Mouse (Mus musculus) intestine, postnatal 0 days (tissue): ENCODE measurements around the gene Tmem263. TPM values are rescaled to one million over a fixed set of nuclear protein-coding genes. Genes with fewer than 3 reads are reported as not detected.

Experiments used
- ATAC-seq: fragments of 200-750 bp; cut with Nextera tagmentation; 2 replicates; pipeline ENCODE4 v1.8.0; 2017; ENCODE audit warnings: mild to moderate bottlenecking, moderate TSS enrichment, moderate library complexity
- H3K27ac ChIP-seq: fragments of 300-500 bp; sonication (generic); 2 replicates; pipeline ENCODE4 v1.5.1; 2014; ENCODE audit warnings: mild to moderate bottlenecking, low read depth, low read length, moderate library complexity
- H3K27me3 ChIP-seq: fragments of 300-500 bp; sonication (generic); replicated peaks from 2 replicates; pipeline ENCODE4 v1.6.1; 2014; ENCODE audit warnings: low read length, mixed read lengths; ENCODE audit not compliant: control insufficient read depth, insufficient read depth
- H3K36me3 ChIP-seq: fragments of 300-500 bp; sonication (generic); 2 replicates; pipeline ENCODE4 v1.6.1; 2014; ENCODE audit warnings: mild to moderate bottlenecking, moderate library complexity; ENCODE audit not compliant: control insufficient read depth, insufficient read depth
- H3K4me1 ChIP-seq: fragments of 300-500 bp; sonication (generic); replicated peaks from 2 replicates; pipeline ENCODE4 v1.6.1; 2014; ENCODE audit warnings: antibody characterized with exemption, low read length, mixed read lengths; ENCODE audit not compliant: control insufficient read depth, insufficient read depth
- H3K4me2 ChIP-seq: fragments of 300-500 bp; sonication (generic); replicated peaks from 2 replicates; pipeline ENCODE4 v1.6.1; 2014; ENCODE audit warnings: low read depth, mild to moderate bottlenecking, moderate library complexity
- H3K4me3 ChIP-seq: fragments of 300-500 bp; sonication (generic); 2 replicates; pipeline ENCODE4 v1.5.1; 2014; ENCODE audit warnings: low read depth, low read length
- H3K9ac ChIP-seq: fragments of 300-500 bp; sonication (generic); 2 replicates; pipeline ENCODE4 v1.6.1; 2014; ENCODE audit warnings: mild to moderate bottlenecking, low read depth, low read length
- H3K9me3 ChIP-seq: fragments of 300-500 bp; sonication (generic); 2 replicates; pipeline ENCODE4 v1.6.1; 2016; ENCODE audit warnings: mixed run types; ENCODE audit not compliant: control insufficient read depth
- CTCF ChIP-seq: sonication (generic); IDR thresholded peaks from 2 replicates; pipeline ENCODE4 v1.5.1; 2016; ENCODE audit warnings: low read depth, mild to moderate bottlenecking, control low read depth, antibody characterized with exemption, moderate library complexity
- WGBS: fragments of 180-500 bp; shearing (Covaris S2); extraction: QIAGEN DNeasy Blood & Tissue Kit; methylation state at CpG from one replicate; pipeline ENCODE4 v1.1.7; 2014; 5-methylcytosine and 5-hydroxymethylcytosine counted together
- polyA plus RNA-seq: library from polyadenylated mRNA; unstranded; fragments of >200 nt; fragmentation: Nextera tagmentation; extraction: Ambion mirVana; gene quantifications from 2 replicates; pipeline ENCODE4 v1.2.1, GENCODE M21; 2015

Tmem263 gene
- 42.3 and 43.2 TPM in 2 replicates for polyA plus RNA-seq

GRCm38 (mm10) chr10:85102247-85103084, at the start of gene Tmem263, which contains the start of gene Fhl4:
Gene Tmem263, plus strand, starts transcription at chr10:85102627.
Gene Fhl4, minus strand, starts transcription at chr10:85102495.
- Histone ChIP-seq H3K36me3 (no peaks in the 10 kb centered on the region), H3K4me2 (peak within 1 kb of the TSS; percentile 91), H3K4me3 (peak within 1 kb of the TSS; percentile 95), H3K27me3 (no peaks in the 10 kb centered on the region), H3K4me1 (no peaks in the 10 kb centered on the region), H3K9ac (peak within 1 kb of the TSS; percentile 88), H3K9me3 (no peaks in the 10 kb centered on the region), H3K27ac (peak within 1 kb of the TSS; percentile 88)
- TF ChIP-seq CTCF, result peak; percentile 20; the same call in 1 of the 2 replicates
- ATAC-seq, result peak; percentile 86
- WGBS, result under 1% methylated on average over 77 of the region's 96 CpGs

DNA sequence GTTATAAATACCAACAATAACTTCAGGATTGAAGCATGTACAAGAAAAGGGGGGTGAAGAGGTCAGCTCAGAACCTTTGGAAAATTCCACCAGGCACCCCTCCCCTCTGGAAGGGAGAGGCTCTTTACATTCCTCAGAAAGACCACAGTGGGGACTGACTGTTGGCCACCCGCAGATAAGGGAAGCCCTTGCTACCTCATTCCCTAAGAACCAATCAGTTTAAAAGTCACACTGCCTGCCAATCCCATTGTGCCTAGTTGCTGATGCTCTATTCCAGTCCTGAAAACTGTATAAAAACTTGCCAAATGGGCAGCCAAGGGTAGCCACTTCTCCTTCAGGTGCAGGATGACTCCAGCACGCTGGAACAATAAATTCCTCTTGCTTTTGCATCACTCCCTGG, 47.6 kb upstream of the Tmem263 start:
- Histone ChIP-seq H3K4me2 (no peak overlapping the region), H3K9ac (no peak overlapping the region), H3K4me3 (no peak overlapping the region), H3K36me3 (no peaks in the 10 kb centered on the region), H3K27me3 (no peaks in the 10 kb centered on the region), H3K9me3 (no peaks in the 10 kb centered on the region), H3K4me1 (no peaks in the 10 kb centered on the region), H3K27ac (no peak overlapping the region)
- no peak for TF ChIP-seq CTCF
- ATAC-seq, result no peak
- 95% methylated on average over 2 of the region's 2 CpGs for WGBS

DNA sequence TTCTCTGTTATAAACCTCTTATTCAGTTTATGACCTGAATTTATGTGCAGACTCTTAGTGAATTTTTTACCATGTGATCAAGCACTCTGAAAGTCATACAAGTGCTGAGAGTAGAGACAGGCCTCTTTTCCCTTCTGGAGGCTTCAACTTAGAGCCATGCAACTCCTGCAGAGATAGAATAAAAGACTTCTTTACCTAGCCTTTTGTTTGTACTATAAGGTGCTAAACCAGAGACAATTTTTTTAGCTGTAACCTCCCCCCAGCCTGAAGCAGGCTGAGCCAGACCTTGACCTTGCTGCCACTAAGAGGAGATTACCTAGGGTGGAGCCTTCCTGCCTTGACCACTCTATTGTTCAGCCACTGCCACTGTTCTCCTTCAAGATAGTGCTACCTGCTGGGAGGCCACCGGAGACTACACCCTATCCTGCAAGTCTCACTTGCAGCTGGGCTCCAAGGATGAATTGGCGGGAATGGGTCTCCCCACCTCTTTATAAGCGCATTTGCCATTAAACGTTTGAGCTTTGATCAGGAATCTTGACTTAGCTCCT, 30.7 kb upstream of the Tmem263 start:
- no peak for ATAC-seq
- 63% methylated on average over 4 of the region's 4 CpGs for WGBS
- no peak overlapping the region for H3K4me2 ChIP-seq
- H3K4me1 ChIP-seq, result no peaks in the 10 kb centered on the region
- H3K9ac ChIP-seq, result no peak overlapping the region
- no peak overlapping the region for H3K27ac ChIP-seq
- no peaks in the 10 kb centered on the region for H3K36me3 ChIP-seq
- no peak for TF ChIP-seq CTCF
- H3K4me3 ChIP-seq, result no peak overlapping the region
- H3K27me3 ChIP-seq, result no peaks in the 10 kb centered on the region
- no peaks in the 10 kb centered on the region for H3K9me3 ChIP-seq

DNA sequence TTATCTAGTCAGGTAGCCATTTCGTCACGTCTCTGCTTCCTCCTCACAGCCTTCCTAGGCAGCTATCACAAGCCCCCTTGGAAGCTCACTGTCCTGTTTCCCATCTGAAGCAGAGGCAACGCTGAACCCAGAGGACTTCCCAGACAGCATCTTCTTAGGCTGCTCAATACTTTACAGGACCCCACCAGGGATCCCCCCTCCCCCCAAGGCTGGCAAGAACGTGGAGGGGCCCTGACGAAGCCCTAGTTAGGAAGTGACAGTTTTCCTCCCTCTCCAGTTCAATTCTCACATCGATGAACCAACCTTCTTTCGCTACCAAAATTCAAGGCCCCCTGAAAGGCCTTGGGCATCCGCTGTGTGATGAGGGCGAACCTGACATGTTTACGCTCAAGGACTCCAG, 586 bp upstream of the Tmem263 start:
- no peak for TF ChIP-seq CTCF
- ATAC-seq, result no peak
- Histone ChIP-seq H3K36me3 (no peaks in the 10 kb centered on the region), H3K27ac (0 out of 2 replicates have a peak overlapping the region, but pooled peaks have one; percentile 88), H3K4me2 (peak overlapping the region; percentile 91), H3K27me3 (no peaks in the 10 kb centered on the region), H3K9ac (peak overlapping the region; percentile 88), H3K4me3 (peak overlapping the region; percentile 95), H3K9me3 (no peaks in the 10 kb centered on the region), H3K4me1 (no peaks in the 10 kb centered on the region)
- WGBS, result 4% methylated on average over 10 of the region's 10 CpGs

DNA sequence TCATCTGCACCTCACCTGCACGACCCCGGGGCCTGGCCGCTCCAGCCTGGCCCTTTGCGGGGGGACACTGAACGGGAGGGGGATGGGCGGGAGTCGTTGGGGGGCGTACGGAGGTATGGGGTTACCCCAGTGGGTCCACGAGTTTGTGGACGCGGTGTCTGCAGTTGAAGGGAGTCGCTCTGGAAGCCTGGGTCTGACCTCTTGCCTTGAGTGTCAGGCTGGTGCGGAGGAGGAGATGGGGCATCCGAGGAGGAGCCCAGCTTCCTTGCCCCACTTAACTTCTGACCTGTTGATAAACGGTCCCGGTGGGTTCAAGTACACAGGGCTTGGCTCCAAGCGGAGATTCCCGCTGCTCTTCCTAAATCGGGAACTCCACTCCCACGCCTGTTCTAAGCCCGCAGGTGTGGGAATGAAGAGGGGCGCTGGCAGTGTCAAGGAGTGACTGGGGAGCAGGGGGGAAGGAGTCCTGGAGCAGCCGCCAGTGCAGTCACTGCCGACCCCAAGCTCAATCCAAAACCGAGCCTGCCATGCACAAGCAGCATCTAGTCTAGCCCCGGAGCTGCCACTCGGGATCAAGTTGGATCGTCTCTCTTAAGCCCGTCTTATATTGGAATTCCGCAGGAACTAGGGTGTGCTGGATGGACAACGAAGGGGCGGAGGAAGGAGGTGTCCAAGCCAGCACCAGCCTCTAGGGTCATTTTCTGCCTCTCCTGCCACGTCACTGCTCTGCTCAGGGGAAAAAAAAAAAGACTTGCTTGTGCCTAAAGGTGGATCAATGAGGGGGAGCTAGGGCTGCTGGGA, 858 bp downstream of the Tmem263 start:
- under 1% methylated on average over 34 of the region's 34 CpGs for WGBS
- Histone ChIP-seq H3K27ac (peak overlapping the region; percentile 88), H3K4me1 (no peaks in the 10 kb centered on the region), H3K9me3 (no peaks in the 10 kb centered on the region), H3K27me3 (no peaks in the 10 kb centered on the region), H3K9ac (peak overlapping the region; percentile 88), H3K4me2 (peak overlapping the region; percentile 91), H3K36me3 (no peaks in the 10 kb centered on the region), H3K4me3 (peak overlapping the region; percentile 95)
- no peak for TF ChIP-seq CTCF
- peak; percentile 69 for ATAC-seq

- no peak for ATAC-seq
- no peak overlapping the region for H3K4me2 ChIP-seq
- 71% methylated on average over 4 of the region's 4 CpGs for WGBS
- H3K27ac ChIP-seq, result no peak overlapping the region
- no peak for TF ChIP-seq CTCF
- H3K27me3 ChIP-seq, result no peaks in the 10 kb centered on the region
- no peaks in the 10 kb centered on the region for H3K4me1 ChIP-seq
- H3K4me3 ChIP-seq, result no peak overlapping the region
- peaks cover under 1% of the 10 kb centered on the region; the same call in 1 of the 2 replicates for H3K36me3 ChIP-seq
- H3K9me3 ChIP-seq, result no peaks in the 10 kb centered on the region
- H3K9ac ChIP-seq, result no peak overlapping the region
Measured at GRCm38 (mm10) chr10:85114409-85114808, 12.0 kb downstream of the Tmem263 start.
